Mouse (Mus musculus): ENCODE data around the gene Ptpdc1. TPM values are rescaled to one million over a fixed set of nuclear protein-coding genes. Genes with fewer than 3 reads are reported as not detected.

Ptpdc1 gene
- polyA plus RNA-seq, 1 experiment from 2014 or later, result 3.1 TPM

DNA sequence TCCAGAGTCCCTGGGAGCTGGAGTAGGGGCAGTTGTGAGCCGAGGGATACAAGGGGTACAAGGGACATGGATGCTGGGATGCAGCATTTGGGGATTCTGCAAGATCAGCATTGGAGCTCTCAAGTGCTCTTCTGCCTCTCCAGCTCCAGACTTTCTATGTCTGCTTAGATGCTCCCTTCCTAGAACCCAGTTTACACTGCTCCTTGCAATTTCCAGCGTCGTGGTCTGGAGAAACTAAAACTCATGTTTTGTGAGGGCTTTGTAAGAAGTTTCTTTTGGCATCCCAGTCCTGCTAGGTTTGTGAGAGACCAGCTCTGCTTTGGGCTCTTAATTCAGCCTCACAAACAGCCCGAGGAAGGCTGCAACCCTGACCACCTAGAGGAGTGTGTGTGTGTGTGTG is 42.0 kb upstream of the Ptpdc1 start:
- WGBS, result 13% methylated on average over 4 of the region's 4 CpGs
- Histone ChIP-seq H3K4me2 (replicated peaks; ENCODE audit: low read depth) (peak overlapping the region; percentile 68), H3K27ac (replicated peaks) (peak overlapping the region; percentile 14; the same call in 1 of the 2 replicates)

DNA sequence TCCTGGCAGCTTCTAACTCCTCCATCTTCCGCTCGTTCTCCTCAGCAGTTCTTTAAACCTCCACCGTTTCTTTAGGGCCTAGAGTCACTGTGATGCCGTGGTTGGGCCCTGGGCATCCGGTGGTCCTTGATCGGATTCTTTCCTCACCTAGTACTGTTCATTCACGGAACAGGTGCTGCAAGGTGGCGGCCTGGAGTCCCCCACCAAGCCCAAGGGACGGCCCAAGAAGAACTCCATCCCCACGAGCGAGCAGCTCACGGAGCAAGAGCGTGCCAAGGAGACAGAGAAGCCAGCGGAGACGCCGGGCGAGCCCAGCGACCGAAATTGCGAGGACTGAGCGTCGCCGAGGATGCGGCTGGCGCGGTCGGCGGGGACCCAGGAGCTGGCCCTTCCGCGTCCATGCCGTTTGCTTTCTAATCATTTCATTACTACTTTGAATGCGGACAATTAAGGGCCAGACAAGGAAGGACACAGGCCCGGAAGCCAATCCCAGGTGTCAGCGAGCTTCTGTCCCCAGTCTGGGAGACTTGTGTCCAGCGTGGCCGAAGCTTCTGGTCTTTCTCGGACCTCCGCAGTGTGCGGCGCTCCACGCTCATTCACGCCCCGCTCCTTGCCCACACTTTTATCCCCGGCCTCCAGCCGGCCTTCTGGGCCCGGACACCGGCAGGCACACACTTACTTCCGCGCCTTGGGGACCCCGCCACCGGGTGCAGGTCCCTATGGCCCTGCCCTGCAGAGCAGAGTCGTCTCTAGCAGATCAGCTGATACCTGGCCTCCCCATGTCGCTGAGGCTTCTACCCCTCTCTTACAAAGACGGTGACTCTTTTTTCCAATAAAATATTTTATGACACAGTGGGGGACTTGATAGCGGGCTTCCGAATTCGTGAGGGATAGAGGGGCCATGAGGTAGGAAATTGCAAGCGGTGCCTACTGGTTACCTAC is 40.5 kb upstream of the Ptpdc1 start:
- 7% methylated on average over 58 of the region's 58 CpGs for WGBS
- no peaks in the 10 kb centered on the region for H3K9me3 ChIP-seq (ENCODE audit: control insufficient read depth, low read length)
- TF ChIP-seq EP300 (optimal IDR thresholded peaks at IDR 0.05) (no peak), CTCF (IDR thresholded peaks at IDR 0.05; ENCODE audit: low read depth) (no peak)
- H3K4me3 ChIP-seq (ENCODE audit: low read depth, low read length), result peak overlapping the region; percentile 74
- no peaks in the 10 kb centered on the region; the same call in 1 of the 2 replicates for H3K27me3 ChIP-seq (ENCODE audit: control insufficient read depth, insufficient read depth, low read length)
- H3K27ac ChIP-seq (replicated peaks), result peak overlapping the region; percentile 65
- no peak for ATAC-seq (ENCODE audit: low FRiP score, low TSS enrichment)
- no peak for DNase-seq (ENCODE audit: low spot score)
- no peaks in the 10 kb centered on the region; the same call in 1 of the 2 replicates for H3K36me3 ChIP-seq (ENCODE audit: control insufficient read depth, insufficient read depth, low read length)
- H3K4me1 ChIP-seq (replicated peaks; ENCODE audit: control insufficient read depth, insufficient read depth), result no peaks in the 10 kb centered on the region
- peak overlapping the region; percentile 67 for H3K4me2 ChIP-seq (replicated peaks; ENCODE audit: low read depth)
- peak overlapping the region; percentile 90 for H3K9ac ChIP-seq (ENCODE audit: low read length)

More for the DNA sequence above, 42.0 kb upstream of the Ptpdc1 start:
- DNase-seq (ENCODE audit: low spot score), result no peak
- H3K9me3 ChIP-seq (ENCODE audit: control insufficient read depth, low read length), result no peaks in the 10 kb centered on the region
- TF ChIP-seq CTCF (IDR thresholded peaks at IDR 0.05; ENCODE audit: low read depth) (no peak), EP300 (optimal IDR thresholded peaks at IDR 0.05) (no peak)
- no peak for ATAC-seq (ENCODE audit: low FRiP score, low TSS enrichment)
- 0 out of 2 replicates have a peak overlapping the region, but pooled peaks have one; percentile 8 for H3K4me3 ChIP-seq (ENCODE audit: low read depth, low read length)
- H3K36me3 ChIP-seq (ENCODE audit: control insufficient read depth, insufficient read depth, low read length), result no peaks in the 10 kb centered on the region; the same call in 1 of the 2 replicates
- H3K9ac ChIP-seq (ENCODE audit: low read length), result no peak overlapping the region
- H3K4me1 ChIP-seq (replicated peaks; ENCODE audit: control insufficient read depth, insufficient read depth), result no peaks in the 10 kb centered on the region
- H3K27me3 ChIP-seq (ENCODE audit: control insufficient read depth, insufficient read depth, low read length), result no peaks in the 10 kb centered on the region; the same call in 1 of the 2 replicates

DNA sequence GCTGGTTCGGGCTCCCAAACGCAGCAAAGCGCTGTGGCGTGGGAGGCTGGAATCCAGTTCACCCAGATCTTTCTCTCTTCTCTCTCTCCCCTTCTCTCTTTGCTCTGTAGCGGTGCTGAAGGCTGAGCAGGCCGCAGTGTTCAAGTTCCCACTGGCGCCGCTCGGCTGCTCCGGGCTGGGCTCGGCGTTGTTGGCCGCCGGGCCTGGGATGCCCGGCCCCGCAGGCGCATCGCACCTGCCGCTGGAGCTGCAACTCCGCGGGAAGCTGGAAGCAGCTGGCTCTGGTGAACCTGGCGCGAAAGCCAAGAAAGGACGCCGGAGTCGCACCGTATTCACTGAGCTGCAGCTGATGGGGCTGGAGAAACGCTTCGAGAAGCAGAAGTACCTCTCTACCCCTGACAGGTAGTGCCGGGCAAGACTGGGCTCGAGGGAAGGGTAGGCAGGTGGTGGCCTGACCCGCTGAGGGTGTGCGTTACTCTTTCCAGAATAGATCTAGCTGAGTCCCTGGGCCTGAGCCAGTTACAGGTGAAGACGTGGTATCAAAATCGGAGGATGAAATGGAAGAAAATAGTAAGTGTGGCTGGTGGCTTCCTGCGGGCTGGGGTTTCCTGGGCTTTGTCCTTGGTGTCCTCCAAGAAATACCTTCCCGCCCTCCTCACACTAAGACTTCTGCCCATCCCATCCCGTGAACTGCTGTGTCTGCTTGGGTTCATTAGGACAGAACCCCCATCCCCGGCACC is 39.6 kb upstream of the Ptpdc1 start:
- ATAC-seq (ENCODE audit: low FRiP score, low TSS enrichment) (no peak), DNase-seq (ENCODE audit: low spot score) (no peak)
- H3K4me1 ChIP-seq (replicated peaks; ENCODE audit: control insufficient read depth, insufficient read depth), result no peaks in the 10 kb centered on the region
- WGBS, result 2% methylated on average over 37 of the region's 39 CpGs
- no peaks in the 10 kb centered on the region for H3K9me3 ChIP-seq (ENCODE audit: control insufficient read depth, low read length)
- H3K4me3 ChIP-seq (ENCODE audit: low read depth, low read length), result peak overlapping the region; percentile 74
- peak overlapping the region; percentile 63 for H3K27ac ChIP-seq (replicated peaks)
- H3K9ac ChIP-seq (ENCODE audit: low read length), result peak overlapping the region; percentile 90
- H3K27me3 ChIP-seq (ENCODE audit: control insufficient read depth, insufficient read depth, low read length), result no peaks in the 10 kb centered on the region; the same call in 1 of the 2 replicates
- H3K4me2 ChIP-seq (replicated peaks; ENCODE audit: low read depth), result peak overlapping the region; percentile 67
- no peaks in the 10 kb centered on the region; the same call in 1 of the 2 replicates for H3K36me3 ChIP-seq (ENCODE audit: control insufficient read depth, insufficient read depth, low read length)
- TF ChIP-seq EP300 (optimal IDR thresholded peaks at IDR 0.05) (no peak), CTCF (IDR thresholded peaks at IDR 0.05; ENCODE audit: low read depth) (no peak)

DNA sequence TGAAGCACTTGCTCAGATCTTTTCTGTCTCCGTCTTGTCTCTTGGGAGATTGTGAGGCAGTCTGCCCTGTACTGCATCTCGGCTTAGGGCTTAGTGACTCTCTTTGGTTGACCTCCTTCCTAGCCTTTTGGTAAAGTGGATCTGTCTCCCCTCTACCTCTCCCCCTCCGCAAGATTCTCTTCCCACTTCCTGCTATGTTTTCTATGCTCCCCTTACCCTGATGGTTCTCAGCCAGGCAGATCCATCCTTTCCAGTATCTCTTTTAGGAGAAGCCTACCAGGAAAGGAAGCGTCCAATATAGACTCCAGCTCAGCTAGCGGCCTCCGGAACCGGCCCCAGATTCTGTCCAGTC is 38.5 kb upstream of the Ptpdc1 start:
- Histone ChIP-seq H3K9ac (ENCODE audit: low read length) (peak overlapping the region; percentile 90), H3K4me1 (replicated peaks; ENCODE audit: control insufficient read depth, insufficient read depth) (no peaks in the 10 kb centered on the region; the same call in 1 of the 2 replicates), H3K9me3 (ENCODE audit: control insufficient read depth, low read length) (no peaks in the 10 kb centered on the region), H3K27ac (replicated peaks) (peak overlapping the region; percentile 94), H3K27me3 (ENCODE audit: control insufficient read depth, insufficient read depth, low read length) (no peaks in the 10 kb centered on the region; the same call in 1 of the 2 replicates), H3K4me2 (replicated peaks; ENCODE audit: low read depth) (peak overlapping the region; percentile 67), H3K36me3 (ENCODE audit: control insufficient read depth, insufficient read depth, low read length) (no peaks in the 10 kb centered on the region; the same call in 1 of the 2 replicates), H3K4me3 (ENCODE audit: low read depth, low read length) (peak overlapping the region; percentile 74)
- WGBS, result 13% methylated on average over 7 of the region's 7 CpGs
- DNase-seq (ENCODE audit: low spot score) (no peak), ATAC-seq (ENCODE audit: low FRiP score, low TSS enrichment) (no peak)
- TF ChIP-seq EP300 (optimal IDR thresholded peaks at IDR 0.05) (no peak), CTCF (IDR thresholded peaks at IDR 0.05; ENCODE audit: low read depth) (no peak)

DNA sequence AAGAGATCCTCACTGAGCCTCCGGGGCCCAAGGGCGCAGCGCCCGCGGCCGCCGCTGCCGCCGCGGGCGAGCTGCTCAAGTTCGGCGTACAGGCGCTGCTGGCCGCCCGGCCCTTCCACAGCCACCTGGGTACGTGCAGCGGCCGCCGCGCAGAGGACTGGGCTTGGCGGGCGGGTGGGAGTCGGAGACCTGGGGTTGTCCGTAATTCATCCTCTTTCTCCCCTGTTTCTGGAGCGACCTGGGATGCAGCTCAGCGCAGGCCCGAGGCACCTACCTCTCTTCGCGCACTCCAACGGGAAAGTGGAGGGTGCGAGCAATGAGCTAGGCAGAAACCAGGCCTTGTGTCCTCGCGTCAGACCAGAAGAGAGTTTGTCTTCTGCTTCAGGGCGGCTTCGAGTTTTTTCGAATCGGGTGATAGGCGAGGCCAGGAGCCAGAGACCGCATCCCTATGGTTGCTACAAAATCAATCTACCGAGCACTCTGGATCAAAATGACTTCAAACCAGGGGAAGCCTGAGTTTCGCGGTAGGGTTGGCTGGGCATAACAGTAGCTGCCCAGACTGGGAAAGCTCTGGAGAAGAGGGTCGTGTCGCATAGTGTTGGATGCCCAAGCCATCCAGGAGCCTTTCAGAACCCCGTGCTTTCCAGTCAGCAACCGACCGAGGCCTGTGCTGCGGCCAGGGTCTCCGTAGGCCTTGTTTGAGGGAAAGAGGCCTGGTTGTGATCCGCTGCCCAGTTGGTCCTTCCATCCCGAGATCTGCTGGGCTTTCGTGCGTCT is 37.9 kb upstream of the Ptpdc1 start:
- Histone ChIP-seq H3K9ac (ENCODE audit: low read length) (peak overlapping the region; percentile 90), H3K27me3 (ENCODE audit: control insufficient read depth, insufficient read depth, low read length) (no peaks in the 10 kb centered on the region; the same call in 1 of the 2 replicates), H3K27ac (replicated peaks) (peak overlapping the region; percentile 94), H3K36me3 (ENCODE audit: control insufficient read depth, insufficient read depth, low read length) (no peaks in the 10 kb centered on the region; the same call in 1 of the 2 replicates), H3K4me2 (replicated peaks; ENCODE audit: low read depth) (peak overlapping the region; percentile 67), H3K4me3 (ENCODE audit: low read depth, low read length) (peak overlapping the region; percentile 74), H3K4me1 (replicated peaks; ENCODE audit: control insufficient read depth, insufficient read depth) (no peaks in the 10 kb centered on the region; the same call in 1 of the 2 replicates), H3K9me3 (ENCODE audit: control insufficient read depth, low read length) (no peaks in the 10 kb centered on the region)
- DNase-seq (ENCODE audit: low spot score), result no peak
- 5% methylated on average over 48 of the region's 54 CpGs for WGBS
- TF ChIP-seq CTCF (IDR thresholded peaks at IDR 0.05; ENCODE audit: low read depth) (no peak), EP300 (optimal IDR thresholded peaks at IDR 0.05) (no peak)
- ATAC-seq (ENCODE audit: low FRiP score, low TSS enrichment), result no peak
